Mouse (Mus musculus): ENCODE data around the gene Hspg2. TPM values are rescaled to one million over a fixed set of nuclear protein-coding genes. Genes with fewer than 3 reads are reported as not detected.
"Not testable (repeated sequence)": the region's sequence is repeated elsewhere in the genome, so short reads cannot be mapped to it uniquely, and the experiment has no call there.

The Hspg2 gene
- 100 to 1,000 TPM; 105 to 107 TPM for total RNA-seq (2021)
- long read RNA-seq, experiment 1, partial matches to known transcripts: 15 of 17 reads
- long read RNA-seq, experiment 1, other reads (novel, unspliced or antisense): 2 of 17 reads
- long read RNA-seq, experiment 2, partial matches to known transcripts: 14 of 16 reads
- long read RNA-seq, experiment 2, other reads (novel, unspliced or antisense): 2 of 16 reads

DNA sequence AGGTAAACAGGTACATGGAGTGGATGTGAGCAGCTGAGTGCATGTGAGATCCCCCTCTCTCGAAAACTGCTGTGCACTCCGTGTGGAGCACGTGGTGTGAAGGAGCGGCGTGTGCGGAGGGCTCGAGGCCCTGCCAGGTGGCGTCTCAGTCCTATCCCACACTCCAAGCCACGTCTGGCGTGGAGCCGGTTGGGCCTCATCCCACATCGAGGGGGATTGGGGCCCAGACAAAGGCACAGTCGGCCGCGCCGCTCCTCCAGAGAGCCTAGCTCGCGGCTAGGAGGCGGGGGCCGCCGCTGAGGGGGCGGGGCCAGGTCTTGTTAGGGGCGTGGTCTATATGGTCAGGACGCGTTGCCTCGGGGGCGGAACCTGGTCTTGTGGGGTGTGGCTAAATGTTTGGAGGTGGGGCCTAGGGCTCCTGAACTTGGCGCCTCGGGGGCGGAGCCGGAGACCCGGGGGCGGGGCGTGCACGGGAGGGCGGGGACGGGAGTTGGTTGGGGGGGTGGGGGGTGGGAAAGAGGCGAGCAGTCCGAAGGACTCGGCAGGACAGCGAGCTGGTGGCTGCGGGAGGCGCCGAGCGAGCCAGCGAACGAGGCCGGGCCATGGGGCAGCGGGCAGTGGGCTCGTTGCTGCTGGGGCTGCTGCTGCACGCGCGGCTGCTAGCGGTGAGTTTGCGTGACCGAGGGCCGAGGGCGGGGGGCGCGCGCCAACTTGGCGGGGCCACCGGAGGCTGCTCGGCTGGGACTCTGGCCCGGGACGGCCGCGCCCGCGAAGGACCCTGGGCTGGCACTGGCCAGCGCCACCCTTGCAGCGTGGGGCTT lies at the start of gene Hspg2:
Hspg2 (plus strand) TSS at position 510 of the 821 bp plus-strand sequence.
- DNase-seq: peak; percentile 95

DNA sequence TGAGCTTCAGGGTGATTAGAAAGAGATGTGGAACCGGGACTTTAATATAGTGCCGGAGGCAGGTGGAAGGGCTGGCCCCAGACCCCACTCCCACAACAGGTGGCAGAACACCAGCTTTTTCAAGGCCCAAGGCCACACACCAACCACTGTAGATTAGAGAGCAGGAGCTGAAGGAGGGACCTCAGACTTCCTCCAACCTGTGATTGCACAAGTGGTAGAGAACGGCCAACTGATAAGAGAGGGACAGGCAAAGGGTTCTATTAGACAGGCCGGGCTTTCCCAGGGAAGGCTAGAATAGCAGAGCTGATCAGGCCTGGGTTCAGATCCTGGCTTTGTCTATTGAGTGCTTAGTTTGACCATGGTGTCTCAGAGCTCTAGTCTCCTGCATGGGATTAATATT lies 38.1 kb upstream of the Hspg2 start, which contains the start of gene Cela3b:
Cela3b (minus strand) TSS at position 39 of the 400 bp plus-strand sequence.
- DNase-seq: no peak

DNA sequence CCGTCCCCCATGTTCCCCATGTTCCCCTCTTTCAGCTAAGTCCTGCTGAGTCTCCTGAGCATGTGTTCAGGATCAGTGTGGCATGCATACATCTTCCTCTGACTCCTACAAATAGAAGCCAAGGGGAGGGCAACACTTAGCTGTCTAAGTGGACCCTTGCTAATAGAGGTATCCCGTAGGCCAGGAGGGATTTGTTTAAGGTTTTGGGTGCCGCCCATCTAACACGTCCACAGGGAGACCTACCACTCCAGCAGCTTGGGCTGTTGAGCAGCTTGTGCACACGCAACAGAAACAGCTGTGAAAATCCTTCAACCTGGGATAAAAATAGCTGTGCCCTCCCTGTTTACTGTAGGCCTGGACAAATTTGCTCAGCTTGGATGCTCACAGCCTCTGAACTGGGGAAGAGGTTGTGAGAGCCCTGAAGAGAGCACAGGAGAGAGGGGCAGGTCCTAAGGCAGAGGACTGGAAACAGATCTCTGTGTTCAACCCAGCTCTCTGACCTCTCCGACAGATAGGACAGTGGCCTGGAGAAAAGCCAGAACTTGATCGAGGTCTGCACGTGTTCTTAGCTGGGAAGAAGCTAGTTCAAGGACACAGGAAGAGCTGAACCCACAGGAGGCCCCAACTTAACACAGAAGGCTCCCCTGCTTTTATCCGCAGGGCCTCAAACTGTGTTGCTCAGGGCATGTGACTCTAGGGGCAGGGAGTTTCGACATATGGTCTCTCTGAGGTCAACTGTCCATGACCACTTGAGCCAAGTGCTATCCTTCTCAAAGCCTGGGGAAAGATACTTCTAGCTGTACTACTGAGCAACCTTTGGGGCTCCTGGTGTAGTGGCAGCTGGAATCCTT lies 35.6 kb upstream of the Hspg2 start:
- not testable (repeated sequence) for DNase-seq

DNA sequence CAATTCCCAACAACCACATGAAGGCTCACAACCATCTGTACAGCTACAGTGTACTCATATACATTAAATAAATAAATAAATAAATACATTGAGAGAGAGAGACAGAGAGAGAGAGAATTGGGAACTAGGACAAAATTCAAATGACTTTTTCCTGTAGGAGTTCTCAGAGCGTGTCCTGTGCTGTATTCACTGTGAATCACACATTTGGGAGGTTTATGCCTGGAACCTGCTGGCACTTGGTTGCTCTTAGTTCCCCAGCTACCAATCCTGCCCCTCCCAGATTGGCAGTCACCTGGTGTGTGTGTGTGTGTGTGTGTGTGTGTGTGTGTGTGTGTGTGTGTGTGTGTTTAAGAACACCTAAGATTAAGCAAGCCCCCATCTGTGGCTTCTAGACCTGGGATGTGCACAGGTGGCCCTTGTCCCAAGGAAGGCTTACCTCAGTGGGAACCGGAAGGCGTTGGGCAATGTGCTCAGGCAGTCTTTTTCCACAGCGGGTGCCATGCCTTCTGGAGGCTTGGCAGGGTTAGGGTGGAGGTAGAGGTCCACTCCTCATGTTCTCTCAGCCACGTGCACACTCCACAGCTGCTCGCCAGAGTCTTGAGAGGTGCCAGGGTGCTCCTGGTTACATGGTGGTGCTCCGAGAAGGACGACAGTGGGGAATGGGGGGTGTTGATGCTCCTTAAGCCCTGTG lies 31.4 kb upstream of the Hspg2 start:
- no peak for DNase-seq

DNA sequence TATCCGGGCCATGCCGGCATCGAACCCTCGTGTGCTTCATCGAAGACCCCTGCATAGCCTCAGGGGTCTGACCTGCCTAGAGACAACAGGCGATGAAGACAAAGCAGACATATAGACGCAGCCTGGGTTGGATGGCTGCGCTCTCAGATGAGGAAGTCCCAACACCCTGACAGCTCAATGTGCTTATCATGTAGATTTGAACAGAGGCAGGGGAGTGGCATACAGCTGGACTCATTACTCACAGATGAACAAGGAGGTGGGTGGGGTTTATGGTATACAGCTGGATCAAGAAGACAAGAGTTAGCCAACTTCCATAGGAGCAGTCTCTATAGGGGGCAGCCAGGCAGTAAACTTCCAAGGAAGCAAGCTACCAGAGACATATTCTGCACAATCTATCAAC lies 29.7 kb upstream of the Hspg2 start:
- DNase-seq: no peak

DNA sequence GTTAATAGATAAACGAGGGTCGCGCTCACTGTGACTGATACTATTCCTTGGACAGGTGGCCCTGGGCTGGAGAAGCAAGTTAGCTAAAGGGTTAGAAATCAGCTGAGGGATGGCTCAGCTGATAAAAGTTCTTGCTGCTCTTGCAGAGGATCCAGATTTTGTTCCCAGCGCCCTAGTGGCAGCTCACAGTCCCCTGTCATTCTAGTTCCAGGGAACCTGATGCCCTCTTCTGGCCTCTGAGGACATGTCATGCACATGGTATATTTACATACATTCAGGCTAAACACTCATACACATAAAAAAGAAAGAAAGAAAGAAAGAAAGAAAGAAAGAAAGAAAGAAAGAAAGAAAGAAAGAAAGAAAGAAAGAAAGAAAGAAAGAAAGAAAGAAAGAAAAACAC lies 27.2 kb upstream of the Hspg2 start:
- DNase-seq: no peak

DNA sequence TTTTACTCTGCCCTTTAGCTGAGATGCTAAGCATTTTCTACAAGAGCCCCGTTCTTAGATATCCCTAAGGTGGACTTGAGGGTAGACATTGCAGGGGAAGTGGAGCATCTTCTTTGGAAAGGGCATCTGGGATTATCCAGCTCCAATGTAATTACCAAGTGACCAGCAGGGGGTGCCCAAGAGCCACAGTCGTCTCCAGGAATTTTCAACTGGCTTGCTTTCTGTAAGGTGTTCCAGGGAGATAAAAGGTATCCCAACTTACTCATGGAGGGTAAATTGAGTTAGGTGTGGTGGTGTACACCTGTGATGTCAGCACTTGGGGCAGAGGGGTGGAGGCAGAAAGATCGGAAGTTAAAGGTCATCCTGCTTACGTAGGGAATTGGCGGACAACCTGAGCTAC lies 24.9 kb upstream of the Hspg2 start:
- no peak for DNase-seq

DNA sequence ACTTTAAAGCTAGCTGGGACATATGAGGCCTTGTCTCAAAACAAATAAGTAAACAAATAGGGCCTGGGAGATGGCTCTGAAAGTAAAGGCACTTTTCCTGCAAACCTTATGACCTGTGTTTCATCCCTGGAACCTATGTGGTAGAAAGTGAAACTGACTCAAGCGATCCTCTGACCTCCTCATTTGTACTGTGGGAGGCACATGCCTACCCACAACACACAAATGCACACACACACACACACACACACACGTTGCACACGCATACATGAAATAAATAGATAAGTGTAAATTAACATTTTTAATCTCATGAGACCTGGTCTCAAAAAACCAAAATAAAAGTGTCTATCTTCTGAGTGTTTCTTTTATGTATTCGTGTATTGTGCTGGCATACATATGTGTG lies 22.7 kb upstream of the Hspg2 start:
- DNase-seq: no peak

DNA sequence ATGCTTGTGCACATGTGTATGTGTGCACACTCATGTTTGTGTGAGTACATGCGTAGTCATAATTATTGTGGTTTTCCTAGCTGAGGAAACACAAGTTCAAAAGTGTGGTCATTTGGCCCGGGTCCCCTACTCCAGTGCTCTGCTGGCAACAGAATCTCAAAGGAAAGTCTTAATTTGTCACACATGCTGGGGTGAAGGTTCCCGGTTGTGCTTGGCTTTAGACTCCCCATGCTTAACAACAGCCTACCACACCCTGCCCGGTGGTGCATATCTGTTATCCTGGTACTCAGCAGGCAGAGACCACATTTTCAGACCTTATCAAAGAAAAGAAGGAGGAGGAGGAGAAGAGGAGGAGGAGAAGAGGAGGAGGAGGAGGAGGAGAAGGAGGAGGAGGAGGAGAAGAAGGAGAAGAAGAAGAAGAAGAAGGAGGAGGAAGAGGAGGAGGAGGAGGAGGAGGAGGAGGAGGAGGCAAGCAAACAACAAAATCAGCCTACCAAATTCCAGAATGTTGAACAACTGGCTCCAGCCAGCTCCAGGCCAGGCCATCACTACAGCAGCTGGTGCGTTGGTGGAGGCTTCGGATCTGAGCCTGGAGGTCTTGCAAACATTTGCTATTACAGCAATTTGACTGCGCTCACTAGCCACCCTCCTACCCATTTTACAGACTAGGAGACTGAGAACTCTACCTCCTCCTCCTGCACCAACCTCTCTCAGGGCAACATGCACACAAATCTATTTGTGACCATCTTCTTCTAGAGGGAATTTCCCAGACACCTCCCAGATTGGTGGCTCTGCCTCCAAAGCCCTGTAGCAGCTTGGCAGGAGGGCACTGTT lies 21.0 kb upstream of the Hspg2 start:
- no peak for DNase-seq

DNA sequence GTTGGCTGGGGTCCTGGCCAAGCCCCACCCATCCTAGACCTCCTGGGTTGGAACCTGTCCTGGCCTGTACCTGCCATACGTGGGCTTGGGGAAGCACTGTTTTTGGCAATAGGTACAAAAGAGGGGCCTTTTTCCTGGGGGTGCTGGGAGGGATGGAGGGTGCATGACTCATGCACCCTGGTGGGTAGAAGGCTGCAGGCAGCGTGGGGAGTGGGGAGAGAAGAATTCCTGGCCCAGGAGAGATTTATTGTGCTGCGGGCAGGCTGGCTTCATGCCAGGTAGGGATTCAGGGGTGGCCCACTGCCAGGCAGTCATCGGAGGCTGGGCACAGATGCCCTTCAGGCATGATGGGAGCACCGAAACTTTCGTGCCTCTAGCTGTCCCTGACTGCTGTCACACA lies 20.4 kb upstream of the Hspg2 start:
- no peak for DNase-seq

DNA sequence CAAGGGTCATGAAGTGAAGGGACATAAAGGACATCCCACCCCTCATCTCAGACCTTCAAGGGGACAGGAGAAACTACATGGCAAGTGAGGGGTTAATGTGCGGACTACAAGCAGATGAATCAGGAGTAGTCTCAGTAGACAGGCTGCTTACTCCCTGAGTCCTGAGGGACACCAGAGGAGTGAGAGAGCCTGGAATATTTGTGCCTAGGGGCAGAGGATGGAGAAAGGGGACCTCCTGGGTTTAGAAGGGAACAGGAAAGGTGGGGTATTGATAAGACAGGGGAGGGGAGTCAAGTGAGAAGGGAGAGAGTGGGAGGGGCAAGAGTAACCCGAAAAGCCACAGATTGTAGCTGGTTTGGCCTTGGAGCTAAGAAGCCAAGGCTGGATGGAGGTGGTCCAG lies 19.9 kb upstream of the Hspg2 start:
- no peak for DNase-seq

DNA sequence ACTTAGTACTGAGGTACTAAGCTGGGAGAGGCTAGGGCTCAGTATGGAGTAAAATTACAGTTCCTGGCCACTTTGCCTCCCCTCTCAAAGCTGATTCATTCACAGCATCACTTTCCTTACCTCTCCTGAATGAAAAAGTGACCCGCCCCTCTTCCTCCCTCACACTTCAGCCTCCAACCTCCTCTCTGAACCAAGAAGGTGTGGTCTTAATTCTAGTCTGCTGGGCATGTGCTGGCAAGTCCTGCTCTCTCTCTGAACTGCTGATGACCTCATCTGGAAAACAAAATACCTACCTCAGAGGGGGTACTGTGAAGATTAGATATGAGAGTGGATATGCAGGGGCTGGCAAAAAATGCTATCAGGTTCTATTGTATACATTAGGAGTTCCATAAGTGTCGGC lies 19.4 kb upstream of the Hspg2 start:
- no peak for DNase-seq

DNA sequence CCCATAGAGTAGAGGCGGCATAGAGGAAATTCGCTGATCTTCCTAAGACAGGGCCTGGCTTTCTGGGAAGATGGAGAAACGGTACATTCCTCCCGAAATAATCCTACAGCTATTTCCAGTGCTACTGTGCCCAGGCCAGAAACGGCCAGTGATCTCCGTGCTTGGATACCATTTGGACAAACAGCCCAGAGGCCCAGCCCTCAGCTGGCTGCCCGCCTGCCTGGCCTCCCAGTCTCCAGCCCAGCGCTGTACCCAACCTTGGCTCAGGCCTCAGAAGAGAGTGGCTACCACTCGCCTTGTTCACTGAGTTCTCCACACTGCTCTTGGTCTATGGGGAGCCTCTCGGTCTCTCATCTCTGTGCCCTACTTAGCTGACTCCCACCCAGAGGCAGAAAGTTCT lies 18.9 kb upstream of the Hspg2 start:
- DNase-seq: peak; percentile 66

DNA sequence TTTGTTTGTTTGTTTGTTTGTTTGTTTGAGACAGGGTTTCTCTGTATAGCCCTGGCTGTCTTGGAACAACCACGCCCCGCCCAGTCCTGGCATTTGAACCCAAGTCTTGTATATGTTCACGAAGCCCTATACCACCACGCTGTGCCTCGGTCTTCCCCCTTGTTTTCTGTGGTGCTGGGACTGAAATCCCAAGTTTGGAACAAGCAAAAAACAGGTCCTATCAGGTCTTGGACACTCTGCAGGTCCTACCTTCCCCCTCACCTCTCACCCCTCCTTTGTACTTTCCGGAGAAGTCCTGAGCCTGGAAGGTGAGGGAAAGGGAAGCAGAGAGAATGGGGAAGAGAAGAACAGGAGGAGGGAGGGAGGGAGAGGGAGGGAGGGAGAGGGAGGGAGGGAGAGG lies 16.4 kb upstream of the Hspg2 start:
- no peak for DNase-seq

DNA sequence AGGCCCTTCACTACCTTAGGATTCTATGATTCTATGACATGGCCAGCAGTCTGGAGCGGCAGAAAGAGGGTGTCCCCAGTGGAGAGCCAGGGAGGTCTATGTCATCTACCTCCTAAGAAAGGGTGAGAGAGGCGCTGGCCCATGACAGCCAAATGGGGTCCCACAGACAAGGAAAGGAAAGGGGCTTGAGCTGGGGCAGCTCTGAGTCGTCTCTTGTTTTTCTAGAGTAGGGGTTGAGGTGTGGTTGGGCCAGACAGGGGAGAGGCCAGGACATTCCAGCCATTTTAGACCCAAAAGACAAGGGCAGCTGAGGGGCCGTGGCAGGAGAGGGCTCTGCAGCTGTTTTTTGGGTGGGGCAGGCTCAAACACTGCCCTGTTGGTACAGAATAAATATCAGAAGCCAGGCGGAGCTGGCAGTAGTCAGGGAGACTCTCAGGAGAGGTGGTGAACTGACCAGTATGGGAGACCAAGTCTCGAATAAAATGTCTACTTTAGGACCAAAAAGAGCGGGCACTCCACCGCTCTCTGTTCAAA lies 15.3 kb upstream of the Hspg2 start, which contains the start of gene 1700013G24Rik:
1700013G24Rik (plus strand) TSS at position 51 of the 534 bp plus-strand sequence.
- DNase-seq: no peak

DNA sequence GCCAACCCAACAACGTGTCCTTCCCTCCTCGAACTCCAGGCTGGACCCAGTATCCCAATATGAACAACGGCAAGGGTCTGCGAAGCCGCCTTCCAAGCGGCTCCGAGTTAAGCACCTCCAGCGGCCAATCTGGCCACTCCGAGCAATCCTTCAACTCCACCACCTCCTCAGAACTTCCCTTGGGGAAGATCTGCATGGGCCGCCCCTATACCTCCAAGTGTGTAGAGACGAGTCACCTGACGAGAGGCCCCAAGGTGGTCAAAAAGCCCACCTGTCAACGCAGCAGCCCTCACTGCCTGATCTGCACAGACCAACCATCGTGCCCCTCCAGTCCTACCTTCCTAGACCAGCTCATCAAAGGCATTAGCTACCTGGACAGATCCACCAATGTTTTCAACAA lies 14.0 kb upstream of the Hspg2 start:
- DNase-seq: no peak

DNA sequence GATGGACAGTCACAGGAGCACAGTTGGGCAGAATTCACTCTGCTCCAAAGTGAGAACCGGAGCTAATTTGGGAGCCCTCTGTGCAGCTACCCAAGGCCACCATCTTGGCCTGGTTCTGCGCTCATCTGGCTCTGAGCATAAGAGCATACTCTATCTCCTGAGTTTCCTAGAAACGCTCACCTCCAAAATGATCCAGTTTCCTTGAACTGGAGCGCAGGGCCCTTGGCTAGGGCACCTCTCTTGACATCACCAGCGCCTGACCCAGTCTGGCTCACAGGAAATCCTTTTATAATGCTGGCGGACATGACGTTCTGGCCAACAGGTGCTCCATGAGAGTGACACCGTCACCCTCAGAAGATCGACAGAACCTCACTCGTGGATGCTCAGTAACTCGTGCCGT lies 12.0 kb upstream of the Hspg2 start:
- no peak for DNase-seq

DNA sequence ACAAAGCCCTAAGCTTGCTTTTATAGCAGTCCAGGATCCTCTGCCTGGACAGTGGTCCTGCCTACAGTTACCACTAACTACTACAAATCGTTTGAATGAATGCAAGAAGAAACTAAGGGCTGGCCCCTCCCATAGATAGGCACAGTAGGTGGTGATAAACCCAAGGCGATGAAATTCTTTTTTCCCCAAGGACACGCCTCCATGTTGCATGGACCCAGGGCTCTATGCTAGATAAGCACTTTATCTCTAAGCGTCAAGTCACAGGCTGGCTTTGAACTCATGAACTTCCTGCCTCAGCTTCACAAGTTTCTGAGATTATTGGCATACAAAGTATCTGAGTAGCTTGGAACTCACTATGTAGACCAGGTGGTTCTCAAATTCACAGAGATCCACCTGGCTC lies 11.3 kb upstream of the Hspg2 start:
- no peak for DNase-seq

DNA sequence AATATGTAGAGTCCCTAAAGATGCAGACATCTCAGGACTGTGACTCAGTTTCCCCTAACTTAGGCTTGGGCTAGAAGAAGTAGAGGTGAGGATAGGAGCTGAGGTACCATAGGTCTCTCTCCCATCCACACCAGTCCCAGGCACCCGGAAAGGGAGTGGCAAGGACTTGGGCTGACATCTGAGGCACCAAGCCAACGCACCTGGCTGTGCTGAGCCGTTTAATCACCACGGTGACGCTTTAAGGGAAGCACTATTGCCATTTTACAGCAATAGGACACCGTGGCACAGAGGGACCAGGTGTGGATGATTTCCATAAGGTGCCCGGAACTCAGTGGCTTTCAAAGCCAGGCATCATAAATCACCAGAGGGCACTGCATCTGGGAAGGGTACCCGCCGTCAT lies 10.3 kb upstream of the Hspg2 start:
- DNase-seq: no peak

DNA sequence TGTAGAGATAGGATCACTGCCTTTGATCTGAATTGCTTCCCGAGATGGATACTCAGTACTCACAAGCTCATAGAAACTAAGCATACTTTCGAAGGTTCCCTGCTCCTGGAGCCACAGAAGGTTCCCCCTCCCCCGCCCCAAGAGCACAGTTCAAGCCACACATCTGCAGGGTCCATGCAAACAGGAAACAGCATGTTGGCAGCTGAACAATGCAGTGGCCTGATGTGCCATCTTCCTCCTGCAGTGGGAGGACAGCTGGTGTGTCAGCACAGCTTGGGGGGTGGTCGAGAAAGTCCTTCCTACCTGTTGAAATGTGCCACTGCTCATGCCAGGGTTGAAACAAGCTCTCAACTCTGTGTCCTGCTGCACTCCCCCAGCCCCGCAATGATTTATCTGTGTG lies 9.7 kb upstream of the Hspg2 start:
- DNase-seq: no peak

DNA sequence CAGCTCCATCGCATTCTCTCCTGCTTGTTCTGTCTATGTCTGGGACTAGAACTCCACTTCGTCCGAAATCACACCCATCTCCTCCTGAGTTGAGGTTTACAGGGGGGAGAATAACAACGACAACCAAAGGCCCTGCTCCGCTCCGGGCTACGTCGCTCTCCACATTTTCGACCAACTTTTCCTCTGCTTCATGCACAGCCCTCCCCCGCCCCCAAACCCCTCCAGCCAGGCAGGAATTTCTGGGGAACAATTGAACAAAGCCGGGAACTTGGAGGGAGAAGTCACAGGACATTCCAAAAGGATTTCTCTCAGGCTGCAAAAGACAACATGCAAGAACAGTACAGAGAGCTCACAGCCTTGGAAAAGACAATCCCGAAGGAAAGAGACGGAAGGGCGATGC lies 7.9 kb upstream of the Hspg2 start:
- no peak for DNase-seq
